Mouse (Mus musculus) cerebellum, adult (tissue): ENCODE measurements around the gene Aars2.

Experiments used
- ATAC-seq: cut with Nextera tagmentation; 2 replicates; pipeline ENCODE4 v1.9.2; 2017; ENCODE audit warnings: mild to moderate bottlenecking, moderate library complexity, mixed read lengths; ENCODE audit not compliant: insufficient number of reproducible peaks, low FRiP score, low TSS enrichment

Aars2 gene

DNA sequence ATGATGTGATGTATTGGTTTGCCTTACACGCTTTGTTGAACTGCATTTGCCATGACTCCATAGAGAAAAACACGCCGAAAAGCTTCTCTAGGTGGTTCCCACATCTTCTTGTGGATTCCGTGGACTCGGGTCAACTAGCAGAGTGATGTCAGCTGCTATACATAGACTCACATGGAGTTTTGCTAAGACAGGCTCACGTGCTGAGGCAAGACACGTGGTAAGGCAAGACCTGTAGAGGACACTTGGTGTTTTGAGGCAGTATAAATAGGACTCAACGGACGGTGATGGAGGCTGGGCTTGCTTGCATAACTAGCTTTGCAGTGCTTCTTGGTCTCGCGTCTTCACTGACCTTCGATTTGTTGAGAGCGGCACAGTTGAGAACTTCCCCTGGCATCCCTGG is 8.2 kb upstream of the Aars2 start:
- ATAC-seq = no peak

DNA sequence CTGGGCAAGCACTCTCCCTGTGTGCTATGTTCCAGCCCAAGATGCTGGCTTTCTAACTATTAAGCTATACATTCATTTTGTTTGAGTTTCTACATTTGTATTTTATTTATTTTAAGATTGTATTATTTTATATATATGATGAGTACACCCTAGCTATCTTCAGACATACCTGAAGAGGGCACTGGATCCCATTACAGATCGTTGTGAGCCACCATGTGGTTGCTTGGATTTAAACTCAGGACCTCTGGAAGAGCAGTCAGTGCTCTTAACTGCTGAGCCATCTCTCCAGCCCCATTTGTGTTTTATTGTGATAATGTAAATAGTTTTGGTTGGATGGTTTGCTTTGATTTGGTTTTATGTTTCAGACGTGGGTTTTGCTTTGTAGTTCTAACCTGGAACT is 7.1 kb upstream of the Aars2 start:
- ATAC-seq = no peak

DNA sequence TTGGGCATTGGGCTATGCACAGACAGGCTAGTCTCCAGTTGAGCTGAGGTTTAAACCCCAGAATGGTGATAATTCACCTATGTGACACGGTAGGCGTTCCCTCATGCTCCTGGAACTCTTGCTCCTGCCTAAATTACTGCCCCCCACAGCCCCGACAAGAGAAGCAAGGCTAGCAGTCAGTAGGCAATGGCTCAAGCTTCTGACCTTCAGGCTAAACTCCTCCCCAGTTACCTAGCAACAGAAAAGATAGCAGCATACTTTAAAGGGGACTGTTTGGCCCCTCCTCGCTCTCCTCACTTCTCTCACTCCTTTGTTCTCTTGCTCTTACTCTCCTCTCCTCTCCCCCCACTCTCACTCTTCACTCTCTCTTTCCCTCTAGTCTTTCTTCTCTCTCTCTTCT is 5.7 kb upstream of the Aars2 start:
- ATAC-seq = no peak

DNA sequence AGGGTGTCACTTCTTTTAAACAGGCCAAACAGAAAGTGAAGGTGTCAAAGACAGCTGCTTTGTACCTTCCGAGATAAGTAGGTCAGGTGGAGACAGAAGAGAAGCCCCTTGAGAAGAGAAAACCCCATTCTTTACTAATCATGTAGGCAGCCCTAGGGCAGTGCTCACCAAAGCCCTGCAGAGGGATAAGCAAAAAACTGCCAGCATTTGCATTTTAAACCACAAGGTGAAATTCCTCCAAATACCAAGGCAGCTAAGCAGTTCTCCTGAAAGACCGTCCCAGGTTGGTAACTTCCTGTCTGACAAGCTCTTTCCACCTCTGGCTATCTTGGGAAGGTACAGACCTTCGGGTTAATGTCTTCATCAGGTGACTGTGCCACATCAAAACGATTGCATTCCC is 4.3 kb upstream of the Aars2 start:
- no peak for ATAC-seq

DNA sequence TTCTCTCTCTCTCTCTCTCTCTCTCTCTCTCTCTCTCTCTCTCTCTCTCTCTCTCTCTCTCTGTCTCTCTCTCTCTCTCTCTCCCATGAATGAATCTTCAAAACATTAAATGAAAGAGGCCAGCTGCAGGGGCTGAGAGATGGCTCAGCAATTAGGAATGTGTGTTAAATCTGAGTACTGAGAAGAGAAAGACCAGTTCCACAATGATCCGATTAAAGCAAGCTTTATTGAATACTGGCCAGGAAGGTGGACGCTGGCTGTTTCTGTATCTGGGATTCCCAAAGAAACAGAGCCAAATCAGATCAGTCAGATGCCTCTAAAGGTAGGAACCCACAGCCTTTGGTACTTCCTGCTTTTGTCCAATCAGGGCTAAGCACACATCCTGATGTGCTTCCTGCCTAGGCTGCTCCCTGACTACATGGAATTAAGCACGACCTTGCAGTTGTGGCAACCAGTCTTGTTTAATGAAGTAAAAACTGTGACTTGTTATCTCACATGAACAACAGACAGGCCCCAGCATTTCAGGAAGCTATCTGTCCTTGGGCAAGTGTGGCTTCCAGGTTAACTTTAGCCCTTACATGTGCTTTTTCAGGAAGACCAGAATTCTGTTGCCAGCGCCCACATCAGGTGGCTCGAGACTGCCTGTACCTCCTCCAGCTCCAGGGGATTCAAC is 3.2 kb upstream of the Aars2 start:
- no peak for ATAC-seq

DNA sequence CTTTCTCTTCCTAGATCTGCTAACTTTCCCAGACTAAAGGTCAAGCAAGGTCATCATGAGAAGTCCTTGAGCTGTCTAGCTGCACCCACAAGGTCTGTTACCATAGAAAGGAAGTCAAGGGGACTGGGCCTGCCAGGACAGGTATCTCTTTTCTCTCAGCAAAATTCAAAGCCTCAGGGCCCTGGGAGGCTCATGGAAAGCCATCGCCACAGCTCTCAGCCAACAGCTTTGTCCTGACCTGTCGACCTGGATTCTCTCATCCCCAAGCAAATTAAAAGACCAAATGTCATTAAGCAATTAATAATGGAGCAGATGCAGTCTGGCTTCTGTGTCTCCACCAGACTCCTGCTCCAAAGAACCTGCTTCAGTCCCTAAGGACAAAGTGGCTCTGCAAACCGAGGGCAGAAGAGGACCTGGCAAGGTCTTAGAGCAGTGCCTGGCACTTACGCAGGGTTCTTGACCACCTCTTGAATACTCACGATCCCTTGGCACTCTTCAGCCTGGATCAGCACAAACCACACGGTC is 638 bp upstream of the Aars2 start:
- ATAC-seq = peak; percentile 18; the same call in 1 of the 2 replicates

DNA sequence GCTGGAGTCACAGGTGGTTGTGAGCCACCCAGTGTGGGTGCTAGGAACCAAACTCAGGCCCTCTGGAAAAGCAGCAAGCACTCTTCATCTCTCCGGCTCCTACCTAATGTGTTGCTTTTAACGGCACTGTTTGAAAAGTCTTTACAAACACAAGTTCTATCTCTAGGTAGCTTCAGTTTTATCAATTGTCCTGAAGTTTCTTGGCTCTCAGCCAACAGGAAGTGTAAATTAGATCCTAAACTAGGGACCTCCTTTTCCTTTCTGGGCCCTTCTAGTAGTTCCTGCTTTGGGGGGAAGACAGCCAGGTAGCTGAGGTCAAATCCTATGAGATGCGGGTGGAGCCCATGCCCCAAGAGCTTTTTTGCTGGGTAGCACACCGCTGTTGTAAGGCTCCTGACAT is 4.2 kb downstream of the Aars2 start:
- no peak for ATAC-seq

DNA sequence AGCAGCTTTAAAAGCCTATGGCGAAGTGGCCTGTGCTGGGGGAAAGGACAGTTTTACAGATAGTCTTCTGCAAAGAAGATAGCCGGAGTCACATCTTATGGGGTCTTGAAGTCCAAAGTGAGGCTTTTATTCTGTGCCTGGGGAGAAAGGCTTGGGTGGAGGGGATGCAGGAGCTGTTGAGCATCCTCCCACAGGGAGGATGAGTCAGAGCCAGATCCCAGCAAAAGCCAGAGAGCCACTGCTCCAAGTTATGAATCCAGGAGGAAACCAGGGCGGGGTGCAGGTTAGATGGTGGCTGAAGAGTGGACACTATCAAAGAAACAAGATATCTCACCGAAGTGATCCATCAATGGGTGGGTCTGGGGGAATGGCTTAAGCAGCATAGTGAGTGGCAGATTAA is 5.1 kb downstream of the Aars2 start:
- no peak for ATAC-seq

DNA sequence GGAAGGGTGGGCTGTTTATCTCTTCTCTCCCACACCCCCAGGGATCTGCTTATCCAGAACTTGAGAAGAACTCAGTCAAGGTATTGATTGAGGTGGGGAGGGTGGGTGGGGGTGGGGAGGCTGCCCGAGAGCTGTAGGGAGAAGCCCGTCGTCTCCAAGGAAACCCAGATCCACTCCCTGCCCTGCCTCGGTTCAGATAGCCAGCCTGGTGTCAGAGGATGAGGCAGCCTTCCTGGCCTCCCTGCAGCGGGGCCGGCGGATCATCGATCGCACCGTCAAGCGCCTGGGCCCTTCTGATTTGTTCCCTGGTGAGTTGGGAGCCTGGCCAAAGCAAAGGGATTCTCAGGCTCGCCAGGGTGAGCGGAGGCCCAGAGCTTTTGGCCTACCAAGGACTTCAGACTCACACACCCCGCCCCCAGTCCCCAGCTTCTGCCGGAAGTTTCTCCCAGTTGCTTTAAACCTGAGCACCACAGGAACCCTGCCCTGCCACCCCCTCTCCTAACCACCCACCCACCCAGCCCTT is 8.6 kb downstream of the Aars2 start:
- ATAC-seq = no peak

DNA sequence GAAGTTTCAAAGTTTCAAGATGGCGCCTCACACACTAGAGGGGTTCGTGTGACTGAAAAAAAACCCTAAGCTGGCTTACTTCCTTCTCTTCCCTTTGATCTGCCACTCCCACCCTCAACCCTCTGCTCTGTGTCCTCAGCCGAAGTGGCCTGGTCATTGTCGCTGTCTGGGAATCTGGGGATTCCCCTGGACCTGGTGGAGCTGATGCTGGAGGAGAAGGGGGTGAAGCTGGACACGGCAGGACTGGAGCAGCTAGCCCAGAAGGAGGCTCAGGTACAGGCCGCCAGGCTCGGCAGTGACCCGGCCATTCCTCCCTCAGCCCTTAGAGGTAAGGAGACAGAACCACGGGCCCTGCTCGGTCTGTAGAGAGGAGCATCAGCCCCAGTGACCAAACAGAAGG is 9.2 kb downstream of the Aars2 start:
- no peak for ATAC-seq

DNA sequence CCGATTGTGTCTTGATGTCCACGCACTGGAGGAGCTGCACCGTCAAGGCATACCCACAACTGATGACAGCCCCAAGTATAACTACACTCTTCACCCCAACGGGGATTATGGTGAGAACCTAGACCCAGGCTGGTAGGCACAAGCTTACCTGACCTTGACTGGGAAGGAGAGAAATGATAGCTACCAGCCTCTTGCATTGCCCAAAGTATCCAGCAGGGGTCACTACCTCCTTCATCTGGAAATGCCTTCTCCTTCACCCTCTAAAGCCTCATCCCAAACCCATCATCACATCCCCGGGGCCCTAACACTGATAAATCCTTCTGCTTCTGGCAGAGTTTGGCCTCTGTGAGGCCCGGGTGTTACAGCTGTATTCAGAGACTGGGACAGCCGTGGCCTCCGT is 9.8 kb downstream of the Aars2 start:
- ATAC-seq = peak; percentile 6; the same call in 1 of the 2 replicates

DNA sequence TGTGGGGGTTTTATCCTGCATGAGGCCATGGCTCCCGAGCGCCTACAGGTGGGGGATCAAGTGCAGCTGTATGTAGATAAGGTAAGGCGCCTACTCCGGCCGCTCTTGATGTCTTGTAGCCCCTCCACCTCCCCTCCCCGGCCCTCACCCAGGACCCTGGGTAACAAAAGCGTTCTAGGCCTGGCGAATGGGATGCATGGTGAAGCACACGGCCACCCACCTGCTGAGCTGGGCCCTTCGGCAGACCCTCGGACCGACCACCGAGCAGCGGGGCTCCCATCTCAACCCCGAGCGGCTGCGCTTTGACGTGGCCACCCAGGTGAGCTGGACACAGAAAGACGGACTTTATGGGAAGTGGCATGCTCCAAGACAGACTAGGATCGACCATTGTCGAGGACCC is 10.5 kb downstream of the Aars2 start:
- ATAC-seq = no peak

DNA sequence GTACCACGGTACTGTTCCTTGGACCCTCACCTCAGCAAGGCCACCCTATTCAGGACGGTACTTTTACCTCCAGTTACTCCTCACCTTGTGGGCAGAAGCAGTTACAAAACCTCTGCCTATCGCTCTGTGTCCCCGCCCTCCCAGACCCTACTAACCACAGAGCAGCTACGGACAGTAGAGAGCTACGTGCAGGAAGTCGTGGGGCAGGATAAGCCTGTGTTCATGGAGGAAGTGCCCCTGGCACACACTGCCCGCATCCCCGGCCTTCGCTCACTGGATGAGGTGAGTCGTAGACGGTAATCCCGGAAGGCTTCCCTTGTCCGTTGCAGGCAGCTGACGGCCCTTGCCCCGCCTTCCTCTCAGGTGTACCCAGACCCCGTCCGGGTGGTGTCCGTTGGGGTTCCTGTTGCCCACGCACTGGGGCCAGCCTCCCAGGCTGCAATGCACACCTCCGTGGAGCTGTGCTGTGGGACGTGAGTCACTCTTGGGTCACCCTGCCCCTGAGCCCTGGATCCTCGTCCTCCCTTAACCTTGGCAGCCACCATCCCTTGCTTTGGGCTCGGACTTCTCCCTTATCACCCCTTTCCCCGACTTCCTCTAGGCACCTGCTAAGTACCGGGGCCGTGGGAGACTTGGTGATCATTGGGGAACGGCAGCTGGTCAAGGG is 11.0 kb downstream of the Aars2 start:
- no peak for ATAC-seq

DNA sequence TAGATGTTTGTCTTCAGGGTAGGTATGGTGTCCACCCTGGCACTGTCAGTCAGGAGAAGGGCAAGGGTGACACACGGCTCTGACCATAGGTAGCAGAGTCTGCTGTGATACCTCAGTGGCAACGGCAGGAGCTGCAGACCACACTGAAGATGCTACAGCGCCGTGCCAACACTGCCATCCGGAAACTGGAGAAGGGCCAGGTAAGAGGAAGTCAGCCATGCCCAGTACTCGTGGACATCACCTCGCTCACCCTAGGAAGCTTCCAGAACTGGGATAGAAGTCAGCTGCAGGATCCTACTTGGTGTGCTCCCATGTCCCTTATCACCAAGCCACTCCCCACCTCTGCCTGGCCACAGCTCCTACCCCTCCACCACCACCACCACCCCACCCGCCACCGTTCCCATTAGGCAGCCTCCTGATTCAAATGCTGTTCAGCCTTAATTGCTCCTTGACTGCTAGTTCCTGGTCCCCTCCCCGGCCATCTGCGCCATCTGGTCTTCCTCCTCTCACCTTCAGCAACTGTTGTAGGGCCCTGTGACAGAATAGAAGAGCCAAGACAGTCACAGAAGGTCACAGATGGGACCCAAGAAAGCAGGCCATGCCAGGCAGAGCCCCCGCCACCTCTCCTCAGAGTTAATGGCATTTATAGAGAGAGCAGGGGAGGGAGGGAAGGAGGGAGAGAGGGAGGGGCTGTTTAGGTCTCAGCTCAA is 12.3 kb downstream of the Aars2 start:
- ATAC-seq = peak; percentile 74

DNA sequence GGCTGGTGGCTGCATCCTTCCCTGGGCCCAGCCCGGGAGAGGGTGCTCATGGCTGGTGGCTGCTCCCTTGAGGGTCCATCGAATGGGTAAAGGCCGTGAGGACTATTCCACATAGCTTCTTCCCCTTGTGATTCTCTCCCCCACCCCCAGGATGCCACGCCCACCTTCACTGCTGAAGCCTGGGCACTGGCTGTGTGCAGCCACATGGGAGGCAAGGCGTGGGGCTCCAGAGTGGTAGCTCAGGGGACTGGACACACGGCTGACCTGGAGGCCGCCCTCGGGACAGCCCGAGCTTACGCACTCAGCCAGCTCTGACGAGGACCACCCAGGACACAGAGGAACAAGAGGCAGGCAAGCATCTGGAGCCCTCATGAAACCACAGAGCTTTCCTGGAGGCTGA is 13.5 kb downstream of the Aars2 start:
- no peak for ATAC-seq

DNA sequence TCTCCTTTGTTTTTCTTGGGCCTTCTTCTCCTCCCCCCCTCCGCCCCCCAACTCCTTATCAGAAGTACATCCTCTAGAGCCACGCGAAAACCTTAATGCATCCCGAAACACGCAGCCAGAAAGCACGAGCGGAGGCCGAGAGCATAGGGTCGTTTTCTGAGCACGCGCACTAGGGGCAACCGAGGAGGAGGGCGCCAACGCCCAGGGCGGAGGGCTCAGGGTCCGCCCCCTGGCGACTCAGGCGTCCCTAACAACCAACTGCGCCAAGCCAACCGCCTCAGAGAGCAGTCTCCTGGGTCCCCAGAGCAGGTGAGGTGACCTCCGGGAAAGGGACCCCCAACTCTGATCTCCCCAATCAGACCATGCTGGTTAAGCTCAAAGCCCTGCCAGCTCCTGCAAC is 16.6 kb downstream of the Aars2 start, which contains the start of gene Tcte1:
Gene Tcte1 (plus strand): TSS at position 172 of the 400 bp plus-strand sequence.
- no peak for ATAC-seq

DNA sequence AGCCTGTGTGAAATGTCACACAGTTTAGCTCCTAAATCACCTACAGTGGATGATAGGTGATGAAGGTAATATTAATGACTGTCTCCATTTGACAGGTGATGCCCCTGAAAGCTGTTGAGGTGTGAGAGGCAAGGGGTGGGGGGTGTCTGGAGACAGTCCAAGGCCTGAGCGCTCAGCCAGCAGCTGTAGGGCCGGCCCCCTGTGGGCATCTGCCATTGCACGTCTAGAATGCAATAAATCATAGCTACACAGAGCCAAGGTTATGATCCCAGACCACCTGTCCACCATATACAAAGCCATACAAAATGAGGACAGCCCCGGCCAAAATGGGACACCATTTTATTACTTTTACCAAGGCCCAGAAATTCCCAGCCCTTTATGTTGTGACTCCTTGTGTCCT is 18.3 kb downstream of the Aars2 start:
- no peak for ATAC-seq

DNA sequence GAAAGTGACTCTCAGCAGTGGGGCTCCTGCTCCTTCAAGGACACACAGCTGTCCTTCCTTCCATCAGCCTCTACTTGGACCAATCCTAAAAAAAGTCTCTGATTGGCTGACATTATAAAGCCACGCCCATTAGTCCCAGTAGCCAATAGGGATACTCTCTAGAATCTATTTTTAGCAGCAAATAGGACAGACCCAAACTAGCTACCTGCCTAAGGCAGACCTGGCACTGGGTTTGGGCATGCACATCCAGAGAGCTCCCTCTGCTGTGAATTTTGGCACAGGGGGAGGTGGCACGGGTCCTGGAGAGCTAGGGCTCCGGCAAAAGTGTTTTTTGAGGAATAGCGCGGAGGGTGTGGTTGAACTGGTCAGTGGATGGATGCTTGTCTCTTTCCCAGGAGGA is 19.9 kb downstream of the Aars2 start:
- ATAC-seq = peak; percentile 45; the same call in 1 of the 2 replicates

DNA sequence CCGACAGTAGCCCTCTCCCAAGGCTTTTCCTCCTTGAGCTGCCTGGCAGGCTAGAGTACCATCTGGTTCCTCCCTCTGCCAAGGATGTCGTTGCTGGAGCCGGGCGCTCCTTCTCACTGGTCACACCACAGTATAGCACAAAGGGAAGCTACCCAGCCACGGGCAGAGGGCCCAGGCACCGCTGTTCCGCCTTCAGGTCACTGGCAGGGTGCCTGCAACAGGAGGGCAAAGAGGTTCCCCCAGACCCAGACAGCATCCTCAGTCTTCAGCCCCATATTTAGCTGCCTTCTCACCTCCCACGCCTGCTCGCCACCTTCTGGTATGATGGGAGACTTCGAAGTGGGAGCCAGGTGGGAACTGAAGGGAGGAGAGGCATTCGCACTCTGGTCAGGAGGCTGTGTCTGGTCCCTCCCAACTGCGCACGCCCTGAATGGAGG is 23.7 kb downstream of the Aars2 start:
- peak; percentile 86 for ATAC-seq

DNA sequence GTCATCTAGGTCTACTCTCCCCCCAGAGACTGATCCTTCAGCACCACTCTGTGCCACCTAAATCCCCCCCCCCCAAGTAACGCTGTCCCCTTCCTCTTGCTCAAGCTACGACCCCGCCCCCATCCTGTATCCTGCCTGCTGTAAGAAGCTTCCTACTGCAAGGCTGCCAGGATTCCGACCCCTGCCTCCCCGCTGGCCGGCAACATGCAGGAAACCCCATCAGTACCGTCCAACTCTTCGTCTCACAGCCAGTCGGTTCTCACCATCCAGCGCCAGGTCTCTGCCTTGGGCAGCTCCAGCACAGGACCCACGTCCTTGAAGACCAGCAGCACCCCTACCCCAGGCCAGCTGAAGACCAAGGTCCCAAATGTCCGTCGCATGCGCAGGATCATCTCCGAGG is 26.3 kb downstream of the Aars2 start:
- ATAC-seq = no peak

DNA sequence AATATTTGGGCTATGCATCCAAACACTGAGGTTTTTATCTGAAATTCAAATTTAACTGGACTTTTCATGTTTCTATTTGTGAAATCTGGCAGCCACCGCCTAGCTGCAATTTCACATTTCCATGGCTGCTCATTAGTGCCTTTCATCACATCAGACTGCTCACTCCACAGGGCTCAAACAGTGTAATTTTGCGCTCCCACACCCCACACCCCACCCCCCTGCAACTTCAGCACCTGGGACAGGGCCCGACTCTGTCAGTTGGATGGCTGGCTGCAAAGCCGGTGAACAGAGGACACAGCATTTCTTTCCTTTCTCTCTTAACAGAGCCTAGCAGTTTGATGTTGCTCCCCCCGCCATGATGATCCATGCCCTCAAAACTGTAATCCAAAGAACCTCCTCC is 29.6 kb downstream of the Aars2 start:
- ATAC-seq = no peak
